Mouse (Mus musculus): ENCODE data around the gene Gsg1l.

GRCm38 (mm10) chr7:125924044-125924443 is 158.2 kb downstream of the Gsg1l start:
- no peak for TF ChIP-seq CTCF (IDR thresholded peaks at IDR 0.05; ENCODE audit: low read depth, low read length)
- TF ChIP-seq POLR2A (IDR thresholded peaks at IDR 0.05; ENCODE audit: borderline replicate concordance, low read depth, low read length): no peak

Measured in bone marrow macrophage, adult 2 months (primary cell).